Mouse (Mus musculus): Measurements from ENCODE around the gene Vps8. TPM values are rescaled to one million over a fixed set of nuclear protein-coding genes. Genes with fewer than 3 reads are reported as not detected.
A peak's percentile ranks its signal among the peaks of the same experiment; 100 is the strongest.

Vps8 gene
- polyA plus RNA-seq, 1 experiment, result 9.1 TPM

GRCm38 (mm10) chr16:21608176-21608865, 185.4 kb downstream of the Vps8 start:
- Histone ChIP-seq H3K27me3 (ENCODE audit: control insufficient read depth, insufficient read depth, insufficient read length) (no peaks in the 10 kb centered on the region), H3K79me3 (ENCODE audit: low read depth) (no peaks in the 10 kb centered on the region), H3ac (ENCODE audit: control insufficient read depth, insufficient read length, low read depth) (no peak overlapping the region), H3K36me3 (ENCODE audit: control insufficient read depth, insufficient read depth) (no peaks in the 10 kb centered on the region), H3K4me3 (ENCODE audit: insufficient read depth, poor library complexity, severe bottlenecking) (no peak overlapping the region), H3K79me2 (ENCODE audit: control insufficient read depth, insufficient read depth) (no peaks in the 10 kb centered on the region)
- no peak for TF ChIP-seq MAX (IDR thresholded peaks at IDR 0.05)
- TF ChIP-seq MYOG (IDR thresholded peaks at IDR 0.05; ENCODE audit: control insufficient read depth, extremely low read depth, insufficient read length), result no peak
- TF ChIP-seq FOSL1 (IDR thresholded peaks at IDR 0.05; ENCODE audit: insufficient read depth, low read length, poor library complexity, severe bottlenecking), result no peak
- no peak for TF ChIP-seq CEBPB (IDR thresholded peaks at IDR 0.05; ENCODE audit: low read depth)
- no peak for TF ChIP-seq USF1 (IDR thresholded peaks at IDR 0.05; ENCODE audit: low read depth)
- no peak for TF ChIP-seq CTCF (IDR thresholded peaks at IDR 0.05; ENCODE audit: control insufficient read depth, insufficient read depth, insufficient read length)
- no peak for TF ChIP-seq MYOD1 (IDR thresholded peaks at IDR 0.05; ENCODE audit: control insufficient read depth, insufficient read length, low read depth)

GRCm38 (mm10) chr16:21610473-21610872, 187.6 kb downstream of the Vps8 start:
- no peak for TF ChIP-seq CTCF (IDR thresholded peaks at IDR 0.05; ENCODE audit: control insufficient read depth, insufficient read depth, insufficient read length)
- no peak for TF ChIP-seq MYOD1 (IDR thresholded peaks at IDR 0.05; ENCODE audit: control insufficient read depth, insufficient read length, low read depth)
- no peak for TF ChIP-seq USF1 (IDR thresholded peaks at IDR 0.05; ENCODE audit: low read depth)
- TF ChIP-seq CEBPB (IDR thresholded peaks at IDR 0.05; ENCODE audit: low read depth), result no peak
- no peak for TF ChIP-seq MAX (IDR thresholded peaks at IDR 0.05)
- no peak for TF ChIP-seq FOSL1 (IDR thresholded peaks at IDR 0.05; ENCODE audit: insufficient read depth, low read length, poor library complexity, severe bottlenecking)
- no peak for TF ChIP-seq MYOG (IDR thresholded peaks at IDR 0.05; ENCODE audit: control insufficient read depth, extremely low read depth, insufficient read length)
- Histone ChIP-seq H3K4me3 (ENCODE audit: insufficient read depth, poor library complexity, severe bottlenecking) (no peak overlapping the region), H3K36me3 (ENCODE audit: control insufficient read depth, insufficient read depth) (no peaks in the 10 kb centered on the region), H3K79me3 (ENCODE audit: low read depth) (no peaks in the 10 kb centered on the region), H3ac (ENCODE audit: control insufficient read depth, insufficient read length, low read depth) (no peak overlapping the region), H3K79me2 (ENCODE audit: control insufficient read depth, insufficient read depth) (no peaks in the 10 kb centered on the region), H3K27me3 (ENCODE audit: control insufficient read depth, insufficient read depth, insufficient read length) (no peaks in the 10 kb centered on the region)

DNA sequence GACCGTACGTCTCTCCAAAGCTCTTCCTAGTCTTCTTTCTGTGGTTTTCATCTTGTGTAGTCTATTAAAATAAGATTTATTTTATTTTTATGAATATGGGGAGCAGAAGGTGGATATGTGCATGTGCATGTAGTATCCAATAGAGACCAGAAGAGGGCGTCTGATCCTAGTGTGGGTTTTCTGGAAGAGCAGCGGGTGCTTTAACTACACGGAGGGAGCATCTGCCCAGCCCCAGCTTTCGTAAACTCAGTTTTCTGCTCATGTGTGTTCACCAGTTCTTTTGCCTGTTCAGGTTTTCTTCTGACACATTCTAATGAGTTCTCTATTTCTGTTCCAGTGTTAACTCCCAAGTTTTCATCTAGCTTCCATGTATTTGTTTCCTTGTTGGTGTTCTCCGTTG, 192.9 kb downstream of the Vps8 start:
- Histone ChIP-seq H3ac (ENCODE audit: control insufficient read depth, insufficient read length, low read depth) (no peak overlapping the region), H3K4me3 (ENCODE audit: insufficient read depth, poor library complexity, severe bottlenecking) (no peak overlapping the region), H3K79me2 (ENCODE audit: control insufficient read depth, insufficient read depth) (no peaks in the 10 kb centered on the region), H3K79me3 (ENCODE audit: low read depth) (no peaks in the 10 kb centered on the region), H3K27me3 (ENCODE audit: control insufficient read depth, insufficient read depth, insufficient read length) (no peaks in the 10 kb centered on the region), H3K36me3 (ENCODE audit: control insufficient read depth, insufficient read depth) (no peaks in the 10 kb centered on the region)
- TF ChIP-seq CEBPB (IDR thresholded peaks at IDR 0.05; ENCODE audit: low read depth) (no peak), MYOG (IDR thresholded peaks at IDR 0.05; ENCODE audit: control insufficient read depth, extremely low read depth, insufficient read length) (no peak), FOSL1 (IDR thresholded peaks at IDR 0.05; ENCODE audit: insufficient read depth, low read length, poor library complexity, severe bottlenecking) (no peak), CTCF (IDR thresholded peaks at IDR 0.05; ENCODE audit: control insufficient read depth, insufficient read depth, insufficient read length) (no peak), MAX (IDR thresholded peaks at IDR 0.05) (no peak), MYOD1 (IDR thresholded peaks at IDR 0.05; ENCODE audit: control insufficient read depth, insufficient read length, low read depth) (no peak), USF1 (IDR thresholded peaks at IDR 0.05; ENCODE audit: low read depth) (no peak)

DNA sequence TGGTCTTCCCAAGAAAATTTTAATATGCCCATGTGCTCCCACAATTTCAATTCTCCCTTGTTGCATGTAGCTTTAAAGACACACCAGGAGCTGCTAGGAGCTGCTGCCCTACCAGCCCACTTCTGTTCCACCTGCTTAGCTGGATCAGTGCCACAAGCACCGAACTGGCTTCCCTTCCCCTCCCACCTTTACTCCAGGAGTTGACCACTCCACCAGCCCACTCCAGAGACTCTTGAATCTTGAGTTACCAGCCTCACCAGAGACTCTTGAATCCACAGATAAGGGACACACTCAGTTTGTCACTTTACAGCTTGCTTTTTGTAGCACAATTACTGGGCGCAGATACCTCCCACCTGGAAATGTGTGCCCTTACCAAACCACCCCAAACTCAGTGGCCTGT, 197.7 kb downstream of the Vps8 start:
- no peaks in the 10 kb centered on the region for H3K79me2 ChIP-seq (ENCODE audit: control insufficient read depth, insufficient read depth)
- TF ChIP-seq CTCF (IDR thresholded peaks at IDR 0.05; ENCODE audit: control insufficient read depth, insufficient read depth, insufficient read length) (no peak), FOSL1 (IDR thresholded peaks at IDR 0.05; ENCODE audit: insufficient read depth, low read length, poor library complexity, severe bottlenecking) (no peak), CEBPB (IDR thresholded peaks at IDR 0.05; ENCODE audit: low read depth) (no peak), MAX (IDR thresholded peaks at IDR 0.05) (no peak), MYOD1 (IDR thresholded peaks at IDR 0.05; ENCODE audit: control insufficient read depth, insufficient read length, low read depth) (no peak), USF1 (IDR thresholded peaks at IDR 0.05; ENCODE audit: low read depth) (no peak), MYOG (IDR thresholded peaks at IDR 0.05; ENCODE audit: control insufficient read depth, extremely low read depth, insufficient read length) (no peak)

DNA sequence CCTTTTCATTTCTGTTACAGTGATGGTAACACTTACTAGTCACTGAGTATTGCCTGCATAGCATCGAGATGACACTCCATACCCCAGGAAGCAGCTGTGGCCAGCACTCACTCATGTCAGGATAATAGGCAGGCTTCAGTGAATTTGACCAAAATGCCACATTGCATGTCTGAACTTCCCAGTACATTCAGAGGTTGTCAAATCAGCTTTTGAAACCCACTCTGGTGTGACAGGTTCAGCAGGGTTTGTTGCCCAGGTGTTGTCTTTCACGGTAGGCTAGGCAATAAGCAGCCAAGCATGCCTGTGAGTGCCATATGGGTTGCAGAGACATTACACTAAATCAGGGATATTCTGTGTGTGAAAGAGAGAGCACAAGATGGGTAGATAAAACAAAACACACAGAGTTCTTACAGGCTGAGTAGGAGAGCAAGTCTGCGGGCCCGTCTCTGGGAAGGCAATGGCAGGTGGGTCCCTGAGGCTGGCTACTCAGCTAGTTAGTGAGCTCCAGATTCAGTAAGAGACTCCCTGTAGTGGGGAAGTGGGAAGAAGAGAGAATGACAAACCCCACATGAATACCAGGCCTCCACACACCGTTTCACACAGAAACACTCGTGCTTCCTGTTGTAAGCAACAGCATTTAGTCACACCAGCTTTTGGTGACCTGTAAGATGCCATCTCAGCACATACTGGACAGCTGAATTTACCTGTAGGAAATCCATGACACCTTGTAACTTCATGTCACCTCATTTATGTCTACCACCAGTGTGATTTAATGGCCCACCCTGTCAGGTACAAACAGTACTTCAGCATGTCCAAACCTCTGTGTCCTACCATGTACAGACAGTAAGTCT, 203.1 kb downstream of the Vps8 start:
- no peak overlapping the region for H3ac ChIP-seq (ENCODE audit: control insufficient read depth, insufficient read length, low read depth)
- no peak overlapping the region for H3K4me3 ChIP-seq (ENCODE audit: insufficient read depth, poor library complexity, severe bottlenecking)
- H3K79me2 ChIP-seq (ENCODE audit: control insufficient read depth, insufficient read depth), result no peaks in the 10 kb centered on the region
- H3K36me3 ChIP-seq (ENCODE audit: control insufficient read depth, insufficient read depth), result no peaks in the 10 kb centered on the region
- no peaks in the 10 kb centered on the region for H3K27me3 ChIP-seq (ENCODE audit: control insufficient read depth, insufficient read depth, insufficient read length)
- no peaks in the 10 kb centered on the region for H3K79me3 ChIP-seq (ENCODE audit: low read depth)
- TF ChIP-seq USF1 (IDR thresholded peaks at IDR 0.05; ENCODE audit: low read depth), result no peak
- peak; percentile 73 for TF ChIP-seq MYOD1 (IDR thresholded peaks at IDR 0.05; ENCODE audit: control insufficient read depth, insufficient read length, low read depth)

More for the DNA sequence above, 197.7 kb downstream of the Vps8 start:
- no peaks in the 10 kb centered on the region for H3K36me3 ChIP-seq (ENCODE audit: control insufficient read depth, insufficient read depth)
- H3K27me3 ChIP-seq (ENCODE audit: control insufficient read depth, insufficient read depth, insufficient read length), result no peaks in the 10 kb centered on the region
- H3K79me3 ChIP-seq (ENCODE audit: low read depth), result no peaks in the 10 kb centered on the region
- no peak overlapping the region for H3K4me3 ChIP-seq (ENCODE audit: insufficient read depth, poor library complexity, severe bottlenecking)
- H3ac ChIP-seq (ENCODE audit: control insufficient read depth, insufficient read length, low read depth), result no peak overlapping the region

All from C2C12 (cell line).